Mouse (Mus musculus) C2C12 (cell line): ENCODE results near the gene Gm21866. TPM values are rescaled to one million over a fixed set of nuclear protein-coding genes. Genes with fewer than 3 reads are reported as not detected.
"Not testable (repeated sequence)": the region's sequence is repeated elsewhere in the genome, so short reads cannot be mapped to it uniquely, and the experiment has no call there.

Source experiments
- H3K27me3 ChIP-seq: one replicate; pipeline ENCODE4 v1.6.1; 2011; ENCODE audit not compliant: control insufficient read depth, insufficient read depth, insufficient read length
- H3K36me3 ChIP-seq: one replicate; pipeline ENCODE4 v1.6.1; 2011; ENCODE audit not compliant: control insufficient read depth, insufficient read depth
- H3K4me3 ChIP-seq: one replicate; pipeline ENCODE4 v1.5.1; 2011; ENCODE audit warnings: mild to moderate bottlenecking, control low read depth; ENCODE audit not compliant: poor library complexity, insufficient read depth, severe bottlenecking
- H3K79me2 ChIP-seq: one replicate; pipeline ENCODE4 v1.6.1; 2011; ENCODE audit not compliant: control insufficient read depth, insufficient read depth
- H3K79me3 ChIP-seq: one replicate; pipeline ENCODE4 v1.6.1; 2011; ENCODE audit warnings: low read depth, control low read depth
- H3ac ChIP-seq: one replicate; pipeline ENCODE3; 2011; ENCODE audit warnings: low read depth; ENCODE audit not compliant: control insufficient read depth, insufficient read length
- long read RNA-seq, 2 experiments: library from polyadenylated mRNA; unstranded; transcript quantifications; one replicate each; pipeline ENCODE4 v2.0.0; 2019 to 2020
- polyA plus RNA-seq: library from polyadenylated mRNA; unstranded; fragments of >200 nt; fragmentation: generic; extraction: Trizol; gene quantifications from one replicate; pipeline ENCODE4 v1.2.1, GENCODE M21; 2012; ENCODE audit warnings: missing spikeins

The Gm21866 gene
- polyA plus RNA-seq: not detected
- long read RNA-seq, experiment 1: 0 reads
- long read RNA-seq, experiment 2: 0 reads

DNA sequence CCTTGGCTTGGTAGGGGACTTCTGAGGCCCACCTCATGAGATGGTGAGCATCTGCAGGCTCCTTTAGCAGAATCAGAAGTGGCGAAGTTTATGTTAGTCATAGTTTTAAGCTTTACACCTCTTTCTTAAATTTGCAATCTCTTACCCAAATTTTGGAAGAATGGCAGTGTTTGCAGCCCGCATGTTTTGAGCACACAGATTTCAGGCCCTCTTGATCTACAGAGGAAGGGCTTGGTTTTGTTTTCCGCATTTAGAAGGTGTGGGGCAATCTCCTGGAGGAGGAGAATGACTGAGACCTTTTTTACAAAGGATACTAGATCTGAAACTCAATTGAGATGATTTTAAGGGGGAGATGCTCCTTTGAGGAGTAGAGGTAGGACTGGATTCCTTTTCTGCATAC is at the start of gene Gm21866:
TSS of gene Gm21866 (minus strand) at position 101 of the 400 bp plus-strand sequence.
- not testable (repeated sequence) for H3ac ChIP-seq, H3K27me3 ChIP-seq, H3K4me3 ChIP-seq, H3K36me3 ChIP-seq, H3K79me3 ChIP-seq, H3K79me2 ChIP-seq

DNA sequence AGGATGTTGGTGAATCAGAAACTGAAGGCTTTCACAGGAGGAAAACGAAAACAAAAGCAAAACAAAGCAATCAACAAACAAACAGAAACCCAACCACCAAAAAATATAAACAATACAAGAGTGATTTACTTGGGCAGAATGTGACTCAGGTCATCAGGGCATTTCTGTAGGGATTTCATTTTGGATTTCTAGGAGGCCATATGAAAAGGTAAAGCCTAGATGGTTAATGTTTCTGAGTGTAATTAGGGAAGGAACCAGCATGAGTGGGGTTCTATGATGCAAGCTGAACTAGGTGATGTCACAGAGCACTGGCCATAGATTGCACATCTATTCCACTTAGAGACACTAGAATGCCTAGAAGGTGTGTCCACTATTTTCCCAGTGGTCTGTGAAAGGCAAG is 28.3 kb upstream of the Gm21866 start, which contains the start of gene Gm20773:
TSS of gene Gm20773 (plus strand) at position 301 of the 400 bp plus-strand sequence.
- H3K36me3 ChIP-seq, H3K27me3 ChIP-seq, H3K79me2 ChIP-seq, H3K4me3 ChIP-seq, H3ac ChIP-seq, H3K79me3 ChIP-seq: not testable (repeated sequence)

Other genes starting within 250 kb of the Gm21866 start
- not detected for gene Gm21828, start 241.7 kb downstream of the Gm21866 start, polyA plus RNA-seq
- gene Gm21440, start 213.2 kb downstream of the Gm21866 start, polyA plus RNA-seq: not detected
- not detected for gene Gm21454, start 213.1 kb downstream of the Gm21866 start, polyA plus RNA-seq
- not detected for gene Gm21725, start 116.5 kb downstream of the Gm21866 start, polyA plus RNA-seq
- gene Gm20773, start 28.4 kb upstream of the Gm21866 start, polyA plus RNA-seq: not detected